Mouse (Mus musculus): Measurements from ENCODE around the gene Gnai2. TPM values are rescaled to one million over a fixed set of nuclear protein-coding genes. Genes with fewer than 3 reads are reported as not detected.
A peak's percentile ranks its signal among the peaks of the same experiment; 100 is the strongest.

Gene Gnai2
- polyA plus RNA-seq, 2 experiments, result 124 to 137 TPM

- H3K27me3 ChIP-seq (ENCODE audit: control insufficient read depth, insufficient read depth, low read length), result no peaks in the 10 kb centered on the region
- H3K4me2 ChIP-seq (ENCODE audit: low read depth), result no peak overlapping the region
- no peak for DNase-seq (ENCODE audit: low read depth in 3 of 3, low spot score in 3 of 3)
- 86% methylated on average over 4 of the region's 4 CpGs for WGBS (ENCODE audit: insufficient replicate concordance)
- peaks cover 42% of the 10 kb centered on the region for H3K36me3 ChIP-seq (replicated peaks; ENCODE audit: control insufficient read depth, insufficient read depth, low read depth)
- no peak overlapping the region for H3K9ac ChIP-seq (replicated peaks)
- H3K9me3 ChIP-seq (ENCODE audit: control insufficient read depth, low read length), result no peaks in the 10 kb centered on the region
- H3K4me1 ChIP-seq (replicated peaks; ENCODE audit: control insufficient read depth in 2 of 2, insufficient read depth in 2 of 2, low read length in 1 of 2), result peaks cover 11 to 24% of the 10 kb centered on the region in 2 experiments
- H3K27ac ChIP-seq, result no peak overlapping the region
- no peak for ATAC-seq (ENCODE audit: insufficient read depth)
- H3K4me3 ChIP-seq (ENCODE audit: insufficient read depth in 1 of 2, low read depth in 2 of 2, low read length in 2 of 2), result no peak overlapping the region
- no peak for TF ChIP-seq EP300 (IDR thresholded peaks at IDR 0.05; ENCODE audit: low read depth)
- no peak for TF ChIP-seq CTCF (IDR thresholded peaks at IDR 0.05; ENCODE audit: low read depth)
These were observed 20.1 kb downstream of the Gnai2 start for GRCm38 (mm10) chr9:107615035-107615434.

DNA sequence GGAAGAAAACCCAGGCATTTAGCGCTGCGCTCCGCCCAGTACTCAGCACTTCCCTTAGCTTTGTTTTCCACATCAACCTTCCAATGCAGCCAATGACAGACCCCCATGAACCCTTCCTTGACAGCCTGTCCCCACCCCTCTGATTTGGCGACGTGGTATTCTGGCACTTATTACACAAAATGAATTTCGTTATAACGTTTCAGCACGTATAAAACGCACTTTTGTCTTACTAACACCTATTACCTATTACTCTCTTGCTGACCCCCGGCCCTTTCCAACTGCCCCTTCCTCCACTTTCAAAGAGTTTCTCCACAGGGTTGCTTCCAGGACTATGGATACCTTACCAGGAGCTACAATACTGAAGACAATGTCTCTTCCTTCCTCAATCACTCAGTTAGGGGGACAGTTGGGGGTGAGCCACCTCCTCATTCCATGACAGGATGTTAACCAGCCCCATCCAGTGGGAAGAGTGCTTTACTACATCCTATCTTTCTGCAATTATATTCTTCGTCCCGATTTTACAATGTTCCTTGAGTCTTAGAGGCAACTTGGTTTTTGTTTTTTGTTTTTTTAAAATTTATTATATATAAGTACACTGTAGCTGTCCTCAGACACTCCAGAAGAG lies 22.1 kb downstream of the Gnai2 start:
- Histone ChIP-seq H3K27ac (peak overlapping the region; percentile 31), H3K4me2 (ENCODE audit: low read depth) (peak overlapping the region; percentile 82), H3K27me3 (ENCODE audit: control insufficient read depth, insufficient read depth, low read length) (no peaks in the 10 kb centered on the region), H3K9ac (replicated peaks) (peak overlapping the region; percentile 73), H3K4me1 (replicated peaks; ENCODE audit: control insufficient read depth in 2 of 2, insufficient read depth in 2 of 2, low read length in 1 of 2) (peaks cover 5 to 15% of the 10 kb centered on the region in 2 experiments), H3K36me3 (replicated peaks; ENCODE audit: control insufficient read depth, insufficient read depth, low read depth) (peaks cover 27% of the 10 kb centered on the region), H3K4me3 (ENCODE audit: insufficient read depth in 1 of 2, low read depth in 2 of 2, low read length in 2 of 2) (peak overlapping the region; percentile 45 to 57), H3K9me3 (ENCODE audit: control insufficient read depth, low read length) (no peaks in the 10 kb centered on the region)
- DNase-seq (ENCODE audit: low read depth in 3 of 3, low spot score in 3 of 3) (no peak), ATAC-seq (ENCODE audit: insufficient read depth) (no peak)
- no peak; the same call in 1 of the 2 replicates for TF ChIP-seq CTCF (IDR thresholded peaks at IDR 0.05; ENCODE audit: low read depth)
- 0 out of 2 replicates have a peak, but pooled peaks have one; percentile 7 for TF ChIP-seq EP300 (IDR thresholded peaks at IDR 0.05; ENCODE audit: low read depth)
- WGBS (ENCODE audit: insufficient replicate concordance), result 8% methylated on average over 12 of the region's 12 CpGs

- H3K9me3 ChIP-seq (ENCODE audit: control insufficient read depth, low read length), result no peaks in the 10 kb centered on the region
- peak overlapping the region; percentile 73 for H3K9ac ChIP-seq (replicated peaks)
- ATAC-seq (ENCODE audit: insufficient read depth) (peak; percentile 93), DNase-seq (ENCODE audit: low read depth in 3 of 3, low spot score in 3 of 3) (peak; percentile 88 to 90 (median 90))
- TF ChIP-seq EP300 (IDR thresholded peaks at IDR 0.05; ENCODE audit: low read depth) (no peak), CTCF (IDR thresholded peaks at IDR 0.05; ENCODE audit: low read depth) (peak; percentile 91)
- peaks cover 5 to 17% of the 10 kb centered on the region in 2 experiments for H3K4me1 ChIP-seq (replicated peaks; ENCODE audit: control insufficient read depth in 2 of 2, insufficient read depth in 2 of 2, low read length in 1 of 2)
- peaks cover 25% of the 10 kb centered on the region for H3K36me3 ChIP-seq (replicated peaks; ENCODE audit: control insufficient read depth, insufficient read depth, low read depth)
- 4% methylated on average over 48 of the region's 48 CpGs for WGBS (ENCODE audit: insufficient replicate concordance)
- H3K4me2 ChIP-seq (ENCODE audit: low read depth), result peak overlapping the region; percentile 82
- no peaks in the 10 kb centered on the region for H3K27me3 ChIP-seq (ENCODE audit: control insufficient read depth, insufficient read depth, low read length)
- peak overlapping the region; percentile 30 to 57 for H3K4me3 ChIP-seq (ENCODE audit: insufficient read depth in 1 of 2, low read depth in 2 of 2, low read length in 2 of 2)
- peak overlapping the region; percentile 49 for H3K27ac ChIP-seq
These were observed 22.8 kb downstream of the Gnai2 start for GRCm38 (mm10) chr9:107612191-107612944.

DNA sequence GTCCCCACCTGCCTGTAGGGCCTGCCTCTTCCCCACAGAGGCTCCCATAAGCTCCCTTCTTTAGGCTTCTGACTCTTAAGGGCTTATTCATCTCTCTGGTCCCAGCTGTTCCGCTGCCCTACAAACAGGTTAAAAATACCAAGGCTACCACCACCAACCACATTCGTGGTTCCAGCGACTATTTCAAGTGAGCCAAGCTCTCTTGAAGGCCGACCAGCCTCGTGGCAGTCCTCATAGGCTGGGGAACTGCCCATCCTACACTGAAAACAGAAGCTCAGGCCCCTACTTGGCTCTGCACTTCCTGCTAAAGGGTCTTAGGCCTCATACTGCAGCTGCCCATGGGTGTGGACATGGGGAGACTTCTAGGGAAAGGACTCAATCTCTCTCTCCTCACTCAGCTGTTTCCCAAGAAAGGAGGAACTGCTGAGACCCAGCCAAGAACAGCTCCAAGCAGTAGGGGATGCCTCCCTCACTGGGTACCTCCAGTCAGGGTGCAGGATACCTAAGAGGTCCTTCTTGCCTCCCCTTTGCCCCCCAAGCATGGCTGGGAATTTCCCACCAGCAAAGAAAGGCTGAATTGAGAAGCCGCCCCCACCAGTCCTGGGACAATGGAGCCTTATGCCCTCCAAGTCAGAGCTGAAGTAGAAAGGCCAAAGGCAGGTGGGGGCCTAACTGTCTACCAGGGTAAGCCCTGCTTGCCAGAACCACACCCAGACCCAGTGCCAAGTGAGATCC lies 23.5 kb downstream of the Gnai2 start:
- Histone ChIP-seq H3K9me3 (ENCODE audit: control insufficient read depth, low read length) (no peaks in the 10 kb centered on the region), H3K27me3 (ENCODE audit: control insufficient read depth, insufficient read depth, low read length) (no peaks in the 10 kb centered on the region), H3K4me3 (ENCODE audit: insufficient read depth in 1 of 2, low read depth in 2 of 2, low read length in 2 of 2) (no peak overlapping the region), H3K36me3 (replicated peaks; ENCODE audit: control insufficient read depth, insufficient read depth, low read depth) (peaks cover 20% of the 10 kb centered on the region), H3K4me2 (ENCODE audit: low read depth) (peak overlapping the region; percentile 82), H3K4me1 (replicated peaks; ENCODE audit: control insufficient read depth in 2 of 2, insufficient read depth in 2 of 2, low read length in 1 of 2) (peaks cover 5 to 17% of the 10 kb centered on the region in 2 experiments), H3K27ac (no peak overlapping the region), H3K9ac (replicated peaks) (no peak overlapping the region)
- TF ChIP-seq CTCF (IDR thresholded peaks at IDR 0.05; ENCODE audit: low read depth) (no peak), EP300 (IDR thresholded peaks at IDR 0.05; ENCODE audit: low read depth) (no peak)
- DNase-seq (ENCODE audit: low read depth in 3 of 3, low spot score in 3 of 3) (no peak), ATAC-seq (ENCODE audit: insufficient read depth) (0 out of 2 replicates have a peak, but pooled peaks have one; percentile 1)
- 36% methylated on average over 6 of the region's 6 CpGs for WGBS (ENCODE audit: insufficient replicate concordance)
